Mouse (Mus musculus) gastrocnemius, adult 18-20 months (tissue): Measurements from ENCODE around the gene Mamstr. TPM values are rescaled to one million over a fixed set of nuclear protein-coding genes. Genes with fewer than 3 reads are reported as not detected.

ENCODE experiments used
- DNase-seq: peaks from one replicate; pipeline ENCODE4 v3.0.0; 2021; ENCODE audit warnings: low spot score
- total RNA-seq, 2 experiments: library from RNA; stranded (reverse); gene quantifications; 2 replicates each; pipeline ENCODE4 v1.2.3; 2021

Mamstr gene
- total RNA-seq, 2 experiments from 2014 or later: 17.6 to 18.7 TPM

DNA sequence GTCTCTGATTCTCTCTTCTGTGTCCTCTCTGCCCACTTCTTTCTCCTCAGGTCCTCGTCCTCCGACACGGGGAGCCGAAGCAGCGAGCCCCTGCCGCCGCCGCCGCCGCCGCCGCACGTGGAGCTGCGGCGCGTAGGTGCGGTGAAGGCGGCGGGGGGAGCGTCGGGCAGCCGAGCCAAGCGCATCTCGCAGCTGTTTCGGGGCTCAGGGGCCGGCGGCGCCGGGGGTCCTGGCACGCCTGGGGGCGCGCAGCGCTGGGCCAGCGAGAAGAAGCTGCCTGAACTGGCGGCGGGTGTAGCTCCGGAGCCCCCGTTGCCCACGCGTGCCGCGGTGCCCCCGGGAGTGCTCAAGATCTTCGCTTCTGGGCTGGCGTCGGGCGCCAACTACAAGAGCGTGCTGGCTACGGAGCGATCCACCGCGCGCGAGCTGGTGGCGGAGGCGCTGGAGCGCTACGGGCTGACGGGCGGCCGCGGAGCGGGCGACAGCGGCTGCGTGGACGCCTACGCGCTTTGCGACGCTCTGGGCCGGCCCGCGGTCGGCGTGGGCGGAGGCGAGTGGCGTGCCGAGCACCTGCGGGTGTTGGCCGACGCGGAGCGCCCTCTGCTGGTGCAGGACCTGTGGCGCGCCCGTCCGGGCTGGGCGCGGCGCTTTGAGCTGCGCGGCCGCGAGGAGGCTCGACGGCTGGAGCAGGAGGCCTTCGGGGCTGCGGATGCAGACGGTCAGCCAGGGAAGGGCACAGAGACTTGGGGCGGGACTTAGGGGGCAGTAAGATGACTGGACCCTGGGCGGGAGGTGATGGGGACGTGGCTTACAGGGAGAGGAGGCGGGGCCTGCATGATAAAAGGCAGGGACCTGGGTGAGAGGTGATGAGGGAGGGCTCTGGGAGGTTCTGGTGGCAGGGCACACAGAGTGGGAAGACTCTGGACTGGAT is 11.1 kb upstream of the Mamstr start:
- peak; percentile 85 for DNase-seq

DNA sequence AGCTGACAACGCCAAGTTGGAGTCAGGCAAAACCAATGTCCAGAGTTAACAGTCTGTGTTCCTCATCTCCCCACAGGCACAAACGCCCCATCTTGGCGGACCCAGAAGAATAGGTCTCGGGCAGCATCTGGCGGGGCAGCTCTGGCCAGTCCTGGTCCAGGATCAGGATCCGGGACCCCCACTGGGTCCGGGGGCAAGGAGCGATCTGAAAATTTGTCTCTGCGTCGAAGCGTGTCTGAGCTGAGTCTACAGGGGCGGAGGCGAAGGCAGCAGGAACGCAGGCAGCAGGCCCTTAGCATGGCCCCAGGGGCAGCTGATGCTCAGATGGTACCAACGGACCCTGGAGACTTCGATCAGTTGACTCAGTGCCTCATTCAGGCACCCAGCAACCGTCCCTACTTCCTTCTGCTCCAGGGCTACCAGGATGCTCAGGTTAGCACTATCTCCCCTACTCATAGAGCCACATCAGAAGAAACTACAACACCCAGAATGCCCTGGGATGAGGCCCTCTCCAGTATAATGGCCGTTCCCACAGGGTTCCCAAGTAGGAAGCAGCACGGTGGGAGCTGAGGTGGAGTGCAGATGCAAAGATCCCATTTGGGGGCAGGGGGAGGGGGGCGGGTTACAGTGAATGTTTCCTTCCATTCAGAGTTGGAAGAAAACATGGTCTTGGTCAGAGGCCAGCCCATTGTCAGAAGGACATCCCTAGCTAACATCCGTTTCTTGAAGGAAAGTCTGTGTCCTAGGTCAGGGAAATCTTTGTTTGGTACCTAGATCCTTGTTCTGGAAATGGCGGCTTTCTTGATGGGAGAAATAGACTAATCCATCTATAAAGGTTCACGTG is 9.5 kb upstream of the Mamstr start:
- no peak for DNase-seq

DNA sequence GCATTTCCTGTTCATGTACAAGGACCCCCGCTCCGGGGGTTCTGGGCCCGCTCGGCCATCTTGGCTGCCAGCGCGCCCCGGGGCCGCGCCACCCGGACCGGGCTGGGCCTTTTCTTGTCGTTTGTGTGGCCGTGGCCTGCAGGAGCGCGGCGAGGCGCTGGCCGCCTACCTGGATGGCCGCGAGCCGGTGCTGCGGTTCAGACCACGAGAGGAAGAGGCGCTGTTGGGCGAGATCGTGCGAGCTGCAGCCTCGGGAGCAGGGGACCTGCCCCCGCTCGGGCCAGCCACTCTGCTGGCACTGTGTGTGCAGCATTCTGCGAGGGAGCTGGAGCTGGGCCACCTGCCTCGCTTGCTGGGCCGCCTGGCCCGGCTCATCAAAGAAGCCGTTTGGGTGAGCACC is 7.3 kb upstream of the Mamstr start:
- no peak for DNase-seq

- no peak for DNase-seq
These were observed 4.7 kb upstream of the Mamstr start for GRCm38 (mm10) chr7:45634946-45635681.

- DNase-seq: no peak
These were observed 3.8 kb upstream of the Mamstr start for GRCm38 (mm10) chr7:45635711-45636688.

DNA sequence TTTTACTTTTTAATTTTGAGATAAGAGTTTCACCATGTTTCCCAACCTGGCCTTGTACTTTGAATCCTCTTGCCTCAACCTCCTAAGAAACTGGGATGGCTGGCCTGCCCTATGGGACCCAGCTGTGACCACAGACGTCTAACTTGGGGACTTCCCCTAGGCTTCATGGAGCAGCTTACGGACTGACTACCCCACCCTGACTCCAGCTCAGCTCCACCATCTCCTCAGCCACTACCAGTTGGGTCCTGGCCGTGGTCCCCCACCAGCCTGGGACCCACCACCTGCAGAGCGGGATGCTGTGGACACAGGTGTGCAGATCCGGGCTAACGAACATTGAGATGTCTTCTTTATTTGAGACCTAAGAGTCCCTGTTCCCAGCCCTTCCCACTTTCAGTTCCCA is 2.1 kb upstream of the Mamstr start:
- DNase-seq: no peak

GRCm38 (mm10) chr7:45638623-45639401 is 965 bp upstream of the Mamstr start:
- peak; percentile 97 for DNase-seq

GRCm38 (mm10) chr7:45640191-45640957 is 597 bp downstream of the Mamstr start:
- peak; percentile 45 for DNase-seq

DNA sequence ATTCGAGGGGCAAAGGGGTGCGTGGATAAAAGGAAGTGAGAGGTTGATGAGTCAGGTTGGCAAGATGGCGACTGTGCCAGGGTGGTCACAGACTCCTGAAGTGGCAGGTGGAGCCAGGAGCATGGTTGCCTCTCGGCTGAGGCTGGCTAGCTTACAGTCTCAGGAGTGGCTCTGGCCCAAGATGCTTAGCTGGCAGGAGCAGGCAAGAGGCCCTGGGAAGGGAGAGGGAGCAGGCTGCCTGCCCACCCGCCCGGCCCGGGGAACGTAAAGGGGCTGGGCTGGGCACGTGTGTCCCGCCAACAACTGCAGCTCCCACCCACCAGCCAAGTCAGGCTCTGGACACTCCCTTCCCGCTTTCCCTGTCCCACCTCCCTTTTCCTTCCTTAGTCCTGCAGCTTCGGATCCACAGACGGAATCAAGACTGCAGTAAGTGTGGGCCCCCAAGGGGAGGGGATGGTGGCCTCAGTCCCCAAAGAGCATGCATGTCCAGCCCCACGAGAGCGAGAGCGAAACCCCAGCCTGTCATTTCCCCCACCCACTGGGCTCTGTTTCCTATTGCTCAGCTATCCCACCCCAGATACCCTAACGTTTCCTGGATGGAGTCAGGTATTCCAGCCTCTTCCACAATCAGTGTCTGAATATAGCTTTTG is 1.7 kb downstream of the Mamstr start:
- DNase-seq: peak; percentile 68

DNA sequence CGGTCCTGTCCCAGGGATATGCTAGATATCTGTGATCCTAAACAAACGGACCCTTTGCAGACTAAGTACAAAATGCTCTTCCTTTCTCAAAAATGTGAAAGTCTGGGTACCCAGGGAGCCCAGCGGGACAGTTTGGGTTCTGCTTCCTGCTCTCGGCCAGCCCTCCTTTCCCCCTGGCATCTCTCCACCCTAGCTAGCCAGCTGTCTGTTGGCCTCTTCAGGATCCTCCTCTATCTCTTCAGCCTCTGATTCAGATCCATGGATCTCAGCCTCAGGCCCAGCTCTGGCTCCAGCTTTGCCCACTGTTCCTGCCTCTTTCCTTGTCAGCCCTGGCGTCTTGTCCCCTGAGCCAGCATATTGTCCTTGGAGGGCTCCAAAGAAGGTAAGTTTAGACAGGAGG is 2.3 kb downstream of the Mamstr start:
- no peak for DNase-seq

DNA sequence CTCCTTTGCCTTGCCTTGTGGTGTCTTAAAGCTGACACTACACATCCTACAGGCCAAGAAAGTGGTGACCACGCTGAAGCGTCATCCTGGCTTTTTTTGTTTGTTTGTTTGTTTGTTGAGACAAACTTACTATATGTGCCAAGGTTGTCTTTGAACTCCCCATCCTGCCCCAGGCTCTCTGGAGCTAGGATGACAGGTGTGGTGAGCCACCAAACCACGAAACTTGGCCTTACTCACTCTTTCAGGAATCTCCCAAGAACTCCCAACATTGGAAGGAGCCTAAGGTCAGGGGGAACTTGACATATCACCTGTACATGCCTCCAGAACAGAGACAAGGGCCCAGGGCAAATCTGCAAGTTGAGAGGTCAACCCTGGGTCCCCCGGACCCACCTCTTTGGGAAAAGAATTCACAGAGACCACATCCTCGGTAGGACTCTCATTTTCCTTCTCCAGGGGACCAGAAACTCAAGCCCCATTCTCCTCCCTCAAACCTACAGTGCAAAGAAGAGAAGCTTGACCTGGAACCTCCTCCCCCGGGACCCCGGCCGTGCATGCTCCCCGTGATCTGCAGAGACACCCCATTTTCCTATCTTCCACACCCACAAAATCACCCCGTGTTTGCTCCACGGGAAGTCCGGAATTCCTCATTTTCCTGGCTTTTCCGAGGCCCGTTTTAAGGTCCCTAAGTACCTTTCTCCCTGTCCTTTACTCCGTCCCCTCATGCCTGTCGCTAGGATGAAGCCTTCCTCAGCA is 2.9 kb downstream of the Mamstr start:
- no peak for DNase-seq

DNA sequence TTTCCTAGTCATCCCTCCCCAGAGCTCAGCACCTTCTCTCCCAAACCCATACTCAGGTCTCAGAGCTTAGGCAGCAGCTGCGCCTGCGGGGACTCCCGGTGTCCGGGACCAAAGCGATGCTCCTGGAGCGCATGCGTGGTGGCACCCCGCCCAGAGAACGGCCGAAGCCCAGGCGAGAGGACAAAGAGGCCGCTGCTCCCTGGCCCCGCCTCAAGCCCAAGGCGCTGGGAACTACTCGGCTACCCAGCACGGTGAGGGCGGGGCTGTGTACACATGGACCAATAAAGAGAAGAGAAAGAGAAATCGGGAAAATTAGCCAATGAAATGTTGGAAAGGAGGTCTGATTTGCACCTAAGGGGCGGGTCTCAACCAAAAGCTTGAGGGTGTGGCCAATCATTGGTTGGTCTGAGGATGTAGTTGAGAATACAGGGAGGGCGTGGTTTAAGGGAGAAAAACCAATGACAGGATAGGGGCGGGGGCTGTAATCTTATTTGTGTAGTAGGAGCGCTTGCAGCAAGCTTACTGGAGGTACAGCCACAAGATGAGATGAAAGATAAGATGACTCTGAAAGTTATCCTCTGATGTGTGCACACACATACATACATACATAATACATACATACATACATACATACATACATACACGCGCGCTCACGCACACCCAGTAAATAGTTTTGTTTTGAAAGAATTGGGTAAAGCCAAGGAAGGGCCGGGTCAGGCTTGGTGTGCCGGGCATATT is 3.8 kb downstream of the Mamstr start:
- peak; percentile 92 for DNase-seq

- peak; percentile 25 for DNase-seq
These were observed 4.4 kb downstream of the Mamstr start for GRCm38 (mm10) chr7:45644183-45644582.

GRCm38 (mm10) chr7:45644872-45645590 is 5.3 kb downstream of the Mamstr start:
- no peak for DNase-seq

- no peak for DNase-seq
These were observed 5.8 kb downstream of the Mamstr start for GRCm38 (mm10) chr7:45645591-45645971.

DNA sequence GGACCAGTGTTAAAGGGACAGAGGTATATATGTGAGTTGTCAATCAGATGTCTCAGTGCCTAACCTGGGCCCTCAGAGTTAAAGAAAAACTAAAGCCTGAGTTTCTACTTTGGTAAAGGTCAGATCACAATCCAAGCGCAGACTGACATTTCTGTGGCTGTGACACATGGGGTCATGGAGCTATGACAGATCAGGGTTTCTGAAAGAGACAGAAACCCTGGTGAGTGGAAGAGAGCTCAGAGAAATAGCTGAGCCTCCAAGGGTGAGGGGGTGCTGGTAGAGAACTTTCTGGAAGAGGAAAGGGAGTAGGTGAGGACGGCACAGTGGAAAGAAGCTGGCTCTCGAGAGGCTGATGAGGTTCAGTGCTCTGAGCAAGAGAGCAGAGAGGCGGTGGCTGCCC is 6.9 kb downstream of the Mamstr start:
- DNase-seq: no peak
